ENCODE assay signal across 8 mouse cellular contexts in genomic region chr11:96006852-96007515, GRCm38 (mm10). TPM values are rescaled to one million over a fixed set of nuclear protein-coding genes. Genes with fewer than 3 reads are reported as not detected.
DNase-seq lines count a peak whose midpoint lies in the region; ATAC-seq and TF ChIP-seq lines count a peak whose summit lies in the region.

No protein-coding gene starts in this region.

- H3K9me3 ChIP-seq in lung, embryonic 15.5 days: no peaks in the 10 kb centered on the region

- intact Hi-C loops in heart, postnatal 10 days (cut with DNase I): loop anchor here (5.0 to 10.0 kb wide), 2 partner anchors 195 to 268 kb away; partner anchors contain the start of gene Hoxb9

- peak overlapping the region; percentile 87 for H3K9ac ChIP-seq in lung, embryonic 15.5 days

- H3K4me2 ChIP-seq in lung, embryonic 15.5 days: peak overlapping the region; percentile 92

- peak overlapping the region; percentile 73 for H3K4me3 ChIP-seq in lung, embryonic 15.5 days
- peak overlapping the region; percentile 18; the same call in 1 of the 2 replicates for H3K4me3 ChIP-seq in small intestine, adult 2 months (ENCODE audit: low read depth, low read length)

- H3K27me3 ChIP-seq in lung, embryonic 15.5 days: peaks cover 15% of the 10 kb centered on the region
- peaks cover 68% of the 10 kb centered on the region for H3K27me3 ChIP-seq in small intestine, adult 2 months (ENCODE audit: control insufficient read depth, insufficient read depth, low read length)

- ATAC-seq in lung, embryonic 15.5 days (ENCODE audit: borderline replicate concordance, extremely low read depth, low FRiP score, low TSS enrichment): peak; percentile 46

- no peak for TF ChIP-seq CTCF in small intestine, adult 2 months (IDR thresholded peaks at IDR 0.05; ENCODE audit: extremely low read depth, insufficient read length, insufficient replicate concordance, low read depth, low read length)

- H3K4me1 ChIP-seq in lung, embryonic 15.5 days: peaks cover 38% of the 10 kb centered on the region
- peaks cover 21% of the 10 kb centered on the region for H3K4me1 ChIP-seq in small intestine, adult 2 months (ENCODE audit: control insufficient read depth, insufficient read depth, insufficient read length, low read length)

- TF ChIP-seq POLR2A in small intestine, adult 2 months (IDR thresholded peaks at IDR 0.05; ENCODE audit: low read depth, low read length): no peak

- H3K27ac ChIP-seq in lung, embryonic 15.5 days: peak overlapping the region; percentile 93
- H3K27ac ChIP-seq in small intestine, adult 2 months (ENCODE audit: insufficient read depth, low read depth, low read length): no peak overlapping the region

- H3K36me3 ChIP-seq in lung, embryonic 15.5 days: no peaks in the 10 kb centered on the region
- H3K36me3 ChIP-seq in small intestine, adult 2 months (ENCODE audit: control insufficient read depth, insufficient read depth, low read length): no peaks in the 10 kb centered on the region

- no peak for DNase-seq in lung, postnatal 36 days
- DNase-seq in embryo, embryonic 10.5 days (ENCODE audit: low spot score): peak; percentile 94
- peak; percentile 23 to 53 for DNase-seq in heart, postnatal 10 days
- DNase-seq in liver: peak; percentile 73
- no peak for DNase-seq in left cerebral cortex, adult 8-10 months (ENCODE audit: low spot score in 2 of 2)
- DNase-seq in frontal cortex, postnatal 10 days (ENCODE audit: low spot score in 2 of 2): no peak

- under 1% methylated on average over 53 of the region's 67 CpGs for WGBS in lung, embryonic 15.5 days
- 2% methylated on average over 67 of the region's 67 CpGs for WGBS in small intestine, adult 2 months

RNA-seq across cellular contexts. Expression of gene Igf2bp1, which starts 1.2 kb away (rescaled TPM):
- polyA plus RNA-seq in lung, embryonic 15.5 days (2015; fragmentation: Nextera tagmentation; extraction: Ambion mirVana): 36.0 and 36.6 TPM in 2 replicates
- under 1 TPM; 0.45 to 0.72 TPM for total RNA-seq in heart, postnatal 10 days (2021)
- 0.11 TPM in 1 of 2 replicates, not detected in the other for polyA plus RNA-seq in small intestine, adult 2 months (2012; rRNA removed)
- under 1 TPM in 1 of 4 experiments, not detected in 3; 0.20 TPM for total RNA-seq in left cerebral cortex, adult 8-10 months (2022)

RNA-seq across cellular contexts. Expression of gene Gip, which starts 17.4 kb away (rescaled TPM):
- not detected in 2 replicates for polyA plus RNA-seq in lung, embryonic 15.5 days (2015; fragmentation: Nextera tagmentation; extraction: Ambion mirVana)
- not detected for total RNA-seq in heart, postnatal 10 days (2021)
- polyA plus RNA-seq in small intestine, adult 2 months (2012; rRNA removed): 25.4 and 44.6 TPM in 2 replicates
- total RNA-seq in left cerebral cortex, adult 8-10 months (2022): not detected

RNA-seq across cellular contexts. Expression of gene Snf8, which starts 27.7 kb away (rescaled TPM):
- 91.4 and 94.6 TPM in 2 replicates for polyA plus RNA-seq in lung, embryonic 15.5 days (2015; fragmentation: Nextera tagmentation; extraction: Ambion mirVana)
- 10 to 100 TPM; 54.3 to 56.9 TPM for total RNA-seq in heart, postnatal 10 days (2021)
- 14.7 and 30.8 TPM in 2 replicates for polyA plus RNA-seq in small intestine, adult 2 months (2012; rRNA removed)
- total RNA-seq in left cerebral cortex, adult 8-10 months (2022): 100 to 1,000 TPM in 3 of 4 experiments, 10 to 100 TPM in 1; 98.4 to 106 (median 103) TPM

RNA-seq across cellular contexts. Expression of gene Ube2z, which starts 58.2 kb away (rescaled TPM):
- polyA plus RNA-seq in lung, embryonic 15.5 days (2015; fragmentation: Nextera tagmentation; extraction: Ambion mirVana): 42.2 and 45.0 TPM in 2 replicates
- 10 to 100 TPM; 41.6 to 46.4 TPM for total RNA-seq in heart, postnatal 10 days (2021)
- polyA plus RNA-seq in small intestine, adult 2 months (2012; rRNA removed): 12.1 and 23.0 TPM in 2 replicates
- total RNA-seq in left cerebral cortex, adult 8-10 months (2022): 10 to 100 TPM; 53.6 to 60.5 (median 59.8) TPM

Comparison
In these comparisons a context has a peak if more than half of its experiments do, and no peak if none do; other contexts are left out.
1. DNase-seq: peak in embryo, embryonic 10.5 days (single experiment), heart, postnatal 10 days (2 of 2) and liver (single experiment); none in lung, postnatal 36 days (single experiment), left cerebral cortex, adult 8-10 months (0 of 2) and frontal cortex, postnatal 10 days (0 of 2).